In genomic region chr4:63403040-63403959, GRCm38 (mm10) we compare ENCODE assay signal across 8 mouse cellular contexts. TPM values are rescaled to one million over a fixed set of nuclear protein-coding genes. Genes with fewer than 3 reads are reported as not detected.
DNase-seq lines count a peak whose midpoint lies in the region; ATAC-seq and TF ChIP-seq lines count a peak whose summit lies in the region.

Gene Akna, minus strand, starts transcription at chr4:63403354.

- H3ac ChIP-seq in myocyte (ENCODE audit: control insufficient read depth, insufficient read length) = no peak within 1 kb of the TSS

- no peak for TF ChIP-seq POLR2A in cerebellum, adult 2 months (IDR thresholded peaks at IDR 0.05; ENCODE audit: borderline replicate concordance, insufficient read depth, low read length)
- TF ChIP-seq POLR2A in myocyte (IDR thresholded peaks at IDR 0.05; ENCODE audit: insufficient read length, low read depth) = peak; percentile 47

- H3K27me3 ChIP-seq in cerebellum, adult 2 months (ENCODE audit: control insufficient read depth, insufficient read depth, low read length) = 0 out of 2 replicates have a peak, but pooled peaks cover 1% of the 10 kb centered on the region
- H3K27me3 ChIP-seq in heart, embryonic 12.5 days (replicated peaks) = no peaks in the 10 kb centered on the region; the same call in 1 of the 2 replicates
- H3K27me3 ChIP-seq in kidney, embryonic 16.5 days (ENCODE audit: insufficient read depth, low read length) = no peaks in the 10 kb centered on the region
- no peaks in the 10 kb centered on the region for H3K27me3 ChIP-seq in liver, embryonic 11.5 days (replicated peaks; ENCODE audit: control insufficient read depth, insufficient read depth, low read length)
- no peaks in the 10 kb centered on the region for H3K27me3 ChIP-seq in myocyte (ENCODE audit: control insufficient read depth, insufficient read depth, insufficient read length)
- H3K27me3 ChIP-seq in splenic B cell, adult 2 months (ENCODE audit: control insufficient read depth, insufficient read depth, low read length, poor library complexity, severe bottlenecking) = no peaks in the 10 kb centered on the region

- ATAC-seq in erythroid progenitor cell, adult 5-6 weeks (replicated peaks; ENCODE audit: low FRiP score, poor library complexity, severe bottlenecking) = peak; percentile 46
- peak; percentile 85 for ATAC-seq in heart, embryonic 12.5 days (ENCODE audit: insufficient number of reproducible peaks, low FRiP score)
- ATAC-seq in kidney, embryonic 16.5 days (ENCODE audit: low FRiP score, low TSS enrichment) = peak; percentile 92
- ATAC-seq in liver, embryonic 11.5 days (replicated peaks; ENCODE audit: low FRiP score) = peak; percentile 53

- no peaks in the 10 kb centered on the region for H3K9me3 ChIP-seq in heart, embryonic 12.5 days (replicated peaks)
- H3K9me3 ChIP-seq in kidney, embryonic 16.5 days (ENCODE audit: low read length) = no peaks in the 10 kb centered on the region
- H3K9me3 ChIP-seq in liver, embryonic 11.5 days (ENCODE audit: control insufficient read depth, low read length) = no peaks in the 10 kb centered on the region

- peak within 1 kb of the TSS; percentile 56; the same call in 1 of the 2 replicates for H3K27ac ChIP-seq in cerebellum, adult 2 months (ENCODE audit: insufficient read depth, low read length)
- peak within 1 kb of the TSS; percentile 82 for H3K27ac ChIP-seq in heart, embryonic 12.5 days (ENCODE audit: poor library complexity, severe bottlenecking)
- peak within 1 kb of the TSS; percentile 95 for H3K27ac ChIP-seq in kidney, embryonic 16.5 days (ENCODE audit: low read length)
- H3K27ac ChIP-seq in liver, embryonic 11.5 days (ENCODE audit: low read depth, low read length) = peak within 1 kb of the TSS; percentile 67

- 27% methylated on average over 17 of the region's 17 CpGs for WGBS in cerebellum, adult 2 months
- 13% methylated on average over 17 of the region's 17 CpGs for WGBS in heart, embryonic 12.5 days
- 7% methylated on average over 17 of the region's 17 CpGs for WGBS in kidney, embryonic 16.5 days
- 13% methylated on average over 17 of the region's 17 CpGs for WGBS in liver, embryonic 11.5 days

- H3K79me2 ChIP-seq in myocyte (ENCODE audit: control insufficient read depth, insufficient read depth) = peaks cover 27% of the 10 kb centered on the region

- no peak for TF ChIP-seq CTCF in cerebellum, adult 2 months (IDR thresholded peaks at IDR 0.05; ENCODE audit: borderline replicate concordance, insufficient read depth, low read depth, low read length)

- DNase-seq in cerebellum, adult 2 months = peak; percentile 34 to 36
- no peak for DNase-seq in cerebellum, adult 9-10 months
- peak; percentile 71 for DNase-seq in liver, embryonic 11.5 days (ENCODE audit: low spot score)
- DNase-seq in splenic B cell, adult 2 months (ENCODE audit: low read depth, low spot score) = peak; percentile 80

- no peaks in the 10 kb centered on the region for H3K36me3 ChIP-seq in heart, embryonic 12.5 days
- no peaks in the 10 kb centered on the region for H3K36me3 ChIP-seq in kidney, embryonic 16.5 days (ENCODE audit: insufficient read depth, low read length)
- H3K36me3 ChIP-seq in liver, embryonic 11.5 days (ENCODE audit: control insufficient read depth, insufficient read depth, low read length) = peaks cover under 1% of the 10 kb centered on the region; the same call in 1 of the 2 replicates
- H3K36me3 ChIP-seq in myocyte (ENCODE audit: control insufficient read depth, insufficient read depth) = no peaks in the 10 kb centered on the region
- no peaks in the 10 kb centered on the region; the same call in 1 of the 2 replicates for H3K36me3 ChIP-seq in splenic B cell, adult 2 months (ENCODE audit: control insufficient read depth, insufficient read depth, low read length, poor library complexity, severe bottlenecking)

- H3K4me2 ChIP-seq in heart, embryonic 12.5 days = peak within 1 kb of the TSS; percentile 61
- H3K4me2 ChIP-seq in kidney, embryonic 16.5 days (replicated peaks; ENCODE audit: low read depth, low read length) = peak within 1 kb of the TSS; percentile 51
- peak within 1 kb of the TSS; percentile 65 for H3K4me2 ChIP-seq in liver, embryonic 11.5 days
- peak within 1 kb of the TSS; percentile 90 for H3K4me2 ChIP-seq in myocyte (ENCODE audit: low read depth)

- H3K9ac ChIP-seq in heart, embryonic 12.5 days = peak within 1 kb of the TSS; percentile 63
- peak within 1 kb of the TSS; percentile 77 for H3K9ac ChIP-seq in kidney, embryonic 16.5 days (replicated peaks; ENCODE audit: low read length)
- H3K9ac ChIP-seq in liver, embryonic 11.5 days (ENCODE audit: low read depth, low read length) = peak within 1 kb of the TSS; percentile 28

- no peaks in the 10 kb centered on the region for H3K4me1 ChIP-seq in cerebellum, adult 2 months (ENCODE audit: control insufficient read depth, insufficient read depth, low read length)
- peaks cover 71% of the 10 kb centered on the region for H3K4me1 ChIP-seq in heart, embryonic 12.5 days (replicated peaks)
- H3K4me1 ChIP-seq in kidney, embryonic 16.5 days (ENCODE audit: insufficient read depth, low read length) = peaks cover 72% of the 10 kb centered on the region
- peaks cover 63% of the 10 kb centered on the region for H3K4me1 ChIP-seq in liver, embryonic 11.5 days (replicated peaks; ENCODE audit: control insufficient read depth, insufficient read depth, low read length)

- H3K4me3 ChIP-seq in cerebellum, adult 2 months (replicated peaks; ENCODE audit: insufficient read depth, low read depth, low read length) = peak within 1 kb of the TSS; percentile 7
- H3K4me3 ChIP-seq in heart, embryonic 12.5 days = peak within 1 kb of the TSS; percentile 38
- peak within 1 kb of the TSS; percentile 50 for H3K4me3 ChIP-seq in kidney, embryonic 16.5 days (ENCODE audit: low read length)
- peak within 1 kb of the TSS; percentile 43 for H3K4me3 ChIP-seq in liver, embryonic 11.5 days (ENCODE audit: low read depth, low read length)
- H3K4me3 ChIP-seq in myocyte = peak within 1 kb of the TSS; percentile 6

TF ChIP-seq in myocyte, 11 proteins besides CTCF, POLR2A, EP300 and RAD21:
- TF ChIP-seq MYOD1 (IDR thresholded peaks at IDR 0.05; ENCODE audit: control insufficient read depth in 1 of 3, insufficient read length in 2 of 3, low read depth in 2 of 3) (peak in 2 of 3 experiments; percentile 37 to 77), E2F4 (IDR thresholded peaks at IDR 0.05; ENCODE audit: insufficient read depth) (no peak), MYOG (IDR thresholded peaks at IDR 0.05; ENCODE audit: control insufficient read depth in 1 of 3, insufficient read depth in 1 of 3, insufficient read length in 2 of 3, low read depth in 2 of 3) (peak in 2 of 3 experiments; percentile 16 to 60), MAX (IDR thresholded peaks at IDR 0.05; ENCODE audit: low read depth) (no peak), REST (IDR thresholded peaks at IDR 0.05; ENCODE audit: insufficient read depth, insufficient read length) (no peak), CEBPB (IDR thresholded peaks at IDR 0.05; ENCODE audit: insufficient read depth, poor library complexity, severe bottlenecking) (no peak), POLR2AphosphoS2 (IDR thresholded peaks at IDR 0.05; ENCODE audit: insufficient read length, low read depth) (peak; percentile 63)

RNA-seq across cellular contexts. Expression of gene Akna, which starts in this region (rescaled TPM):
- polyA plus RNA-seq in cerebellum, adult 2 months (2012; rRNA removed) = 1.9 TPM in 2 replicates
- total RNA-seq in erythroid progenitor cell, adult 5-6 weeks (2015; ENCODE audit: low replicate concordance) = 18.7 and 26.4 TPM in 2 replicates
- total RNA-seq in erythroid progenitor cell, adult 5-6 weeks (2017; ENCODE audit: low replicate concordance) = 12.0 and 13.1 TPM in 2 replicates
- polyA plus RNA-seq in heart, embryonic 12.5 days (2016; fragmentation: Nextera tagmentation; extraction: Ambion mirVana) = 3.0 and 3.3 TPM in 2 replicates
- polyA plus RNA-seq in kidney, embryonic 16.5 days (2015; fragmentation: Nextera tagmentation; extraction: Ambion mirVana) = 7.1 and 9.4 TPM in 2 replicates
- 8.8 and 8.9 TPM in 2 replicates for polyA plus RNA-seq in liver, embryonic 11.5 days (2014; fragmentation: Nextera tagmentation; extraction: Ambion mirVana)
- polyA plus RNA-seq in myocyte (2012; fragmentation: generic; extraction: Trizol) = 5.6 TPM
